ENCODE assay signal across 8 mouse cellular contexts in genomic region chr16:4602189-4602588, GRCm38 (mm10). TPM values are rescaled to one million over a fixed set of nuclear protein-coding genes. Genes with fewer than 3 reads are reported as not detected.
DNase-seq lines count a peak whose midpoint lies in the region; ATAC-seq and TF ChIP-seq lines count a peak whose summit lies in the region.

No protein-coding gene starts in this region.

- intact Hi-C loops in left cerebral cortex, postnatal 36 days (cut with DNase I), result no loop called here

- 14% methylated on average over 3 of the region's 3 CpGs for WGBS in heart, embryonic 12.5 days
- WGBS in hindbrain, embryonic 16.5 days, result 10% methylated on average over 3 of the region's 3 CpGs
- WGBS in limb, embryonic 13.5 days, result 8% methylated on average over 3 of the region's 3 CpGs

- H3K4me2 ChIP-seq in heart, embryonic 12.5 days, result peak overlapping the region; percentile 49
- no peak overlapping the region for H3K4me2 ChIP-seq in hindbrain, embryonic 16.5 days (ENCODE audit: low read length)
- peak overlapping the region; percentile 57 for H3K4me2 ChIP-seq in limb, embryonic 13.5 days (replicated peaks)

- H3K9ac ChIP-seq in heart, embryonic 12.5 days, result peak overlapping the region; percentile 53
- H3K9ac ChIP-seq in ES-E14 (ENCODE audit: insufficient read depth, low read depth, low read length, poor library complexity, severe bottlenecking), result 0 out of 2 replicates have a peak overlapping the region, but pooled peaks have one; percentile 10
- H3K9ac ChIP-seq in hindbrain, embryonic 16.5 days (ENCODE audit: low read depth, low read length), result no peak overlapping the region
- peak overlapping the region; percentile 56 for H3K9ac ChIP-seq in limb, embryonic 13.5 days

- no peak for DNase-seq in heart, adult 9 months (ENCODE audit: low spot score in 2 of 2)
- peak; percentile 60 for DNase-seq in ES-E14 (ENCODE audit: low read depth, low spot score)
- DNase-seq in adrenal gland, postnatal 36 days, result no peak
- DNase-seq in frontal cortex, postnatal 25 days (ENCODE audit: low spot score in 2 of 2), result no peak
- no peak for DNase-seq in left cerebral cortex, postnatal 36 days (ENCODE audit: low spot score in 2 of 2)

- in situ Hi-C loops in ES-E14 (cut with MboI; ENCODE audit: low sequenced_read_pairs in 2 of 2, unreplicated experiment in 2 of 2), result no loop called here

- no peaks in the 10 kb centered on the region for H3K9me3 ChIP-seq in heart, embryonic 12.5 days (replicated peaks)
- no peaks in the 10 kb centered on the region for H3K9me3 ChIP-seq in ES-E14 (ENCODE audit: control insufficient read depth, insufficient read depth, low read depth, low read length)
- H3K9me3 ChIP-seq in hindbrain, embryonic 16.5 days (ENCODE audit: control insufficient read depth, low read length), result no peaks in the 10 kb centered on the region
- H3K9me3 ChIP-seq in limb, embryonic 13.5 days, result no peaks in the 10 kb centered on the region

- 0 out of 2 replicates have a peak, but pooled peaks have one; percentile 5 for ATAC-seq in heart, embryonic 12.5 days (ENCODE audit: insufficient number of reproducible peaks, low FRiP score)
- ATAC-seq in hindbrain, embryonic 16.5 days, result no peak
- no peak for ATAC-seq in limb, embryonic 13.5 days (ENCODE audit: low FRiP score, low read depth)

- peak overlapping the region; percentile 84 for H3K27ac ChIP-seq in heart, embryonic 12.5 days (ENCODE audit: poor library complexity, severe bottlenecking)
- peak overlapping the region; percentile 70 for H3K27ac ChIP-seq in ES-E14 (ENCODE audit: insufficient read depth, low read depth, low read length, poor library complexity, severe bottlenecking)
- H3K27ac ChIP-seq in hindbrain, embryonic 16.5 days (ENCODE audit: low read depth, low read length), result 0 out of 2 replicates have a peak overlapping the region, but pooled peaks have one; percentile 25
- H3K27ac ChIP-seq in limb, embryonic 13.5 days, result peak overlapping the region; percentile 92

- H3K27me3 ChIP-seq in heart, embryonic 12.5 days (replicated peaks), result no peaks in the 10 kb centered on the region
- no peaks in the 10 kb centered on the region for H3K27me3 ChIP-seq in hindbrain, embryonic 16.5 days (replicated peaks; ENCODE audit: control insufficient read depth, insufficient read depth, low read length)
- H3K27me3 ChIP-seq in limb, embryonic 13.5 days, result no peaks in the 10 kb centered on the region

- H3K4me1 ChIP-seq in heart, embryonic 12.5 days (replicated peaks), result peaks cover 99% of the 10 kb centered on the region
- H3K4me1 ChIP-seq in ES-E14 (ENCODE audit: control insufficient read depth in 2 of 2, insufficient read depth in 2 of 2, low read length in 2 of 2, poor library complexity in 1 of 2), result peaks cover 34 to 89% of the 10 kb centered on the region in 2 experiments
- H3K4me1 ChIP-seq in hindbrain, embryonic 16.5 days (ENCODE audit: control insufficient read depth, insufficient read depth, low read depth, low read length), result peaks cover 59% of the 10 kb centered on the region
- peaks cover 100% of the 10 kb centered on the region for H3K4me1 ChIP-seq in limb, embryonic 13.5 days

- H3K36me3 ChIP-seq in heart, embryonic 12.5 days, result no peaks in the 10 kb centered on the region
- 0 out of 2 replicates have a peak, but pooled peaks cover 2% of the 10 kb centered on the region for H3K36me3 ChIP-seq in ES-E14 (ENCODE audit: control insufficient read depth, insufficient read depth, low read length, poor library complexity, severe bottlenecking)
- H3K36me3 ChIP-seq in hindbrain, embryonic 16.5 days (ENCODE audit: control insufficient read depth, insufficient read depth, low read length), result no peaks in the 10 kb centered on the region
- H3K36me3 ChIP-seq in limb, embryonic 13.5 days, result peaks cover 2% of the 10 kb centered on the region; the same call in 1 of the 2 replicates

- H3K4me3 ChIP-seq in heart, embryonic 12.5 days, result no peak overlapping the region
- peak overlapping the region in 1 of 2 experiments; percentile 9; a peak in 1 of 4 replicates for H3K4me3 ChIP-seq in ES-E14 (ENCODE audit: insufficient read depth in 1 of 2, low read depth in 1 of 2, low read length in 2 of 2, poor library complexity in 1 of 2, severe bottlenecking in 1 of 2)
- H3K4me3 ChIP-seq in hindbrain, embryonic 16.5 days (ENCODE audit: low read length), result no peak overlapping the region
- H3K4me3 ChIP-seq in limb, embryonic 13.5 days, result no peak overlapping the region

TF ChIP-seq in ES-E14, 5 proteins besides CTCF, POLR2A, EP300 and RAD21:
- TF ChIP-seq MAFK (IDR thresholded peaks at IDR 0.05; ENCODE audit: insufficient read depth, low read depth, low read length) (no peak), ZNF384 (IDR thresholded peaks at IDR 0.05; ENCODE audit: low read depth, low read length) (no peak), ZC3H11A (IDR thresholded peaks at IDR 0.05; ENCODE audit: borderline replicate concordance, low read depth, low read length) (no peak), HCFC1 (IDR thresholded peaks at IDR 0.05; ENCODE audit: borderline replicate concordance, insufficient read depth, low read length) (no peak), CHD2 (IDR thresholded peaks at IDR 0.05; ENCODE audit: low read depth, low read length) (no peak)

RNA-seq across cellular contexts. Expression of gene Glis2, which starts 7.7 kb away (rescaled TPM):
- polyA plus RNA-seq in heart, embryonic 12.5 days (2016; fragmentation: Nextera tagmentation; extraction: Ambion mirVana), result 24.9 and 25.5 TPM in 2 replicates
- 18.2 and 19.6 TPM in 2 replicates for total RNA-seq in ES-E14 (2012; rRNA removed)
- polyA plus RNA-seq in hindbrain, embryonic 16.5 days (2015; fragmentation: Nextera tagmentation; extraction: Ambion mirVana), result 13.0 and 14.2 TPM in 2 replicates
- polyA plus RNA-seq in limb, embryonic 13.5 days (2015; fragmentation: Nextera tagmentation; extraction: Ambion mirVana), result 32.0 and 39.4 TPM in 2 replicates
- 10 to 100 TPM; 19.9 to 20.1 TPM for total RNA-seq in adrenal gland, postnatal 36 days (2021)
- 10 to 100 TPM; 12.0 to 13.2 TPM for total RNA-seq in left cerebral cortex, postnatal 36 days (2021)

RNA-seq across cellular contexts. Expression of gene Pam16, which starts 22.6 kb away (rescaled TPM):
- 127 and 128 TPM in 2 replicates for polyA plus RNA-seq in heart, embryonic 12.5 days (2016; fragmentation: Nextera tagmentation; extraction: Ambion mirVana)
- 127 and 131 TPM in 2 replicates for total RNA-seq in ES-E14 (2012; rRNA removed)
- polyA plus RNA-seq in hindbrain, embryonic 16.5 days (2015; fragmentation: Nextera tagmentation; extraction: Ambion mirVana), result 139 and 150 TPM in 2 replicates
- 105 and 106 TPM in 2 replicates for polyA plus RNA-seq in limb, embryonic 13.5 days (2015; fragmentation: Nextera tagmentation; extraction: Ambion mirVana)
- total RNA-seq in adrenal gland, postnatal 36 days (2021), result 100 to 1,000 TPM in 1 of 2 experiments, 10 to 100 TPM in 1; 95.3 to 109 TPM
- total RNA-seq in left cerebral cortex, postnatal 36 days (2021), result 10 to 100 TPM; 75.3 to 86.0 TPM

RNA-seq across cellular contexts. Expression of gene Vasn, which starts 37.6 kb away (rescaled TPM):
- polyA plus RNA-seq in heart, embryonic 12.5 days (2016; fragmentation: Nextera tagmentation; extraction: Ambion mirVana), result 14.8 and 16.4 TPM in 2 replicates
- 8.7 and 11.2 TPM in 2 replicates for total RNA-seq in ES-E14 (2012; rRNA removed)
- polyA plus RNA-seq in hindbrain, embryonic 16.5 days (2015; fragmentation: Nextera tagmentation; extraction: Ambion mirVana), result 6.0 and 7.0 TPM in 2 replicates
- 35.6 and 35.9 TPM in 2 replicates for polyA plus RNA-seq in limb, embryonic 13.5 days (2015; fragmentation: Nextera tagmentation; extraction: Ambion mirVana)
- total RNA-seq in adrenal gland, postnatal 36 days (2021), result 10 to 100 TPM in 1 of 2 experiments, 1 to 10 TPM in 1; 8.9 to 15.1 TPM
- total RNA-seq in left cerebral cortex, postnatal 36 days (2021), result 10 to 100 TPM in 1 of 2 experiments, 1 to 10 TPM in 1; 9.8 to 11.2 TPM

RNA-seq across cellular contexts. Expression of gene Dnaja3, which starts 37.6 kb away (rescaled TPM):
- 77.6 and 77.7 TPM in 2 replicates for polyA plus RNA-seq in heart, embryonic 12.5 days (2016; fragmentation: Nextera tagmentation; extraction: Ambion mirVana)
- 45.5 and 53.2 TPM in 2 replicates for total RNA-seq in ES-E14 (2012; rRNA removed)
- polyA plus RNA-seq in hindbrain, embryonic 16.5 days (2015; fragmentation: Nextera tagmentation; extraction: Ambion mirVana), result 70.6 and 71.9 TPM in 2 replicates
- polyA plus RNA-seq in limb, embryonic 13.5 days (2015; fragmentation: Nextera tagmentation; extraction: Ambion mirVana), result 56.6 and 60.0 TPM in 2 replicates
- total RNA-seq in adrenal gland, postnatal 36 days (2021), result 100 to 1,000 TPM; 118 to 143 TPM
- 10 to 100 TPM; 59.4 to 66.5 TPM for total RNA-seq in left cerebral cortex, postnatal 36 days (2021)

RNA-seq across cellular contexts. Expression of gene Tfap4, which starts 42.5 kb away (rescaled TPM):
- polyA plus RNA-seq in heart, embryonic 12.5 days (2016; fragmentation: Nextera tagmentation; extraction: Ambion mirVana), result 8.1 and 8.4 TPM in 2 replicates
- total RNA-seq in ES-E14 (2012; rRNA removed), result 15.4 and 19.0 TPM in 2 replicates
- 8.5 and 10.6 TPM in 2 replicates for polyA plus RNA-seq in hindbrain, embryonic 16.5 days (2015; fragmentation: Nextera tagmentation; extraction: Ambion mirVana)
- polyA plus RNA-seq in limb, embryonic 13.5 days (2015; fragmentation: Nextera tagmentation; extraction: Ambion mirVana), result 24.9 and 26.3 TPM in 2 replicates
- 1 to 10 TPM; 3.2 to 7.9 TPM for total RNA-seq in adrenal gland, postnatal 36 days (2021)
- total RNA-seq in left cerebral cortex, postnatal 36 days (2021), result 1 to 10 TPM; 3.3 TPM

Comparison
In these comparisons a context has a peak if more than half of its experiments do, and no peak if none do; other contexts are left out.
1. H3K27ac ChIP-seq: peak in every context shown above with its lines; median percentile 92 in limb, embryonic 13.5 days; 84 in heart, embryonic 12.5 days; 70 in ES-E14; 25 in hindbrain, embryonic 16.5 days.